Mouse (Mus musculus) limb, embryonic 12.5 days (tissue): Measurements from ENCODE around the gene Vwa8. TPM values are rescaled to one million over a fixed set of nuclear protein-coding genes. Genes with fewer than 3 reads are reported as not detected.

Source experiments
- ATAC-seq: fragments of 200-750 bp; cut with Nextera tagmentation; 2 replicates; pipeline ENCODE4 v1.8.0; 2017; ENCODE audit warnings: low read depth, moderate TSS enrichment; ENCODE audit not compliant: insufficient number of reproducible peaks, insufficient read depth, low FRiP score, low TSS enrichment
- H3K27ac ChIP-seq: fragments of 300-500 bp; sonication (generic); 2 replicates; pipeline ENCODE4 v1.5.1; 2016; ENCODE audit warnings: mild to moderate bottlenecking, moderate library complexity
- H3K27me3 ChIP-seq: fragments of 300-500 bp; sonication (generic); 2 replicates; pipeline ENCODE4 v1.6.1; 2016; ENCODE audit warnings: mild to moderate bottlenecking, moderate library complexity
- H3K36me3 ChIP-seq: fragments of 300-500 bp; sonication (generic); 2 replicates; pipeline ENCODE4 v1.6.1; 2016; ENCODE audit warnings: mild to moderate bottlenecking, moderate library complexity
- H3K4me1 ChIP-seq: fragments of 300-500 bp; sonication (generic); replicated peaks from 2 replicates; pipeline ENCODE4 v1.6.1; 2016
- H3K4me2 ChIP-seq: fragments of 300-500 bp; sonication (generic); 2 replicates; pipeline ENCODE4 v1.6.1; 2016; ENCODE audit warnings: mild to moderate bottlenecking, moderate library complexity
- H3K4me3 ChIP-seq: fragments of 300-500 bp; sonication (generic); replicated peaks from 2 replicates; pipeline ENCODE4 v1.5.1; 2016; ENCODE audit warnings: mild to moderate bottlenecking
- H3K9ac ChIP-seq: fragments of 300-500 bp; sonication (generic); replicated peaks from 2 replicates; pipeline ENCODE4 v1.6.1; 2016; ENCODE audit warnings: mild to moderate bottlenecking, moderate library complexity
- H3K9me3 ChIP-seq: fragments of 300-500 bp; sonication (generic); 2 replicates; pipeline ENCODE4 v1.6.1; 2016; ENCODE audit warnings: mild to moderate bottlenecking, moderate library complexity
- WGBS: fragments of 180-500 bp; shearing (Covaris S2); methylation state at CpG from one replicate; pipeline ENCODE4 v1.1.7; 2016; 5-methylcytosine and 5-hydroxymethylcytosine counted together
- polyA plus RNA-seq: library from polyadenylated mRNA; unstranded; fragments of >200 nt; fragmentation: Nextera tagmentation; extraction: Ambion mirVana; gene quantifications from 2 replicates; pipeline ENCODE4 v1.2.1, GENCODE M21; 2016

Gene Vwa8
- polyA plus RNA-seq, 1 experiment from 2014 or later, result 11.7 TPM

DNA sequence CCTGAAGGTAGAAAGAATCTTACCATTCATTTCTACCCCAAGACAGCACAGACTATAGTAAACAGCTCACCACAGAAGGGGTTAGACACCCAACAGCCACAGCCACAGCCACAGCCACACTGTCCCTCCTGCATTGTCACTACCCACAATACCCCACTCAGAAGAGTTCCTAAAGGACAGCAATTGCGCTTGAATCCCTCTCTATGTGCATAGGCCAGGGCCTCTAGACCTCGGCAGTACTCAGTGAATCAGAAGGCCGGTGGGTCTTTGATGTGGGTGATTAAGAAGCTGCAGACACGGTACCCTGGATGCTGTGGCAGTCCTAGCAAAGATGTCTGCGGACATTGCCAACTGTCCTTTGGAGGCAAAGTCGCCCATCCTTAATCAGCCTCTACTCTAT lies 377.9 kb downstream of the Vwa8 start:
- Histone ChIP-seq H3K4me2 (no peak overlapping the region), H3K36me3 (no peaks in the 10 kb centered on the region), H3K4me1 (peaks cover 13% of the 10 kb centered on the region), H3K9me3 (no peaks in the 10 kb centered on the region), H3K27me3 (0 out of 2 replicates have a peak, but pooled peaks cover 3% of the 10 kb centered on the region), H3K9ac (no peak overlapping the region), H3K27ac (no peak overlapping the region), H3K4me3 (no peak overlapping the region)
- no peak for ATAC-seq
- 78% methylated on average over 6 of the region's 6 CpGs for WGBS

DNA sequence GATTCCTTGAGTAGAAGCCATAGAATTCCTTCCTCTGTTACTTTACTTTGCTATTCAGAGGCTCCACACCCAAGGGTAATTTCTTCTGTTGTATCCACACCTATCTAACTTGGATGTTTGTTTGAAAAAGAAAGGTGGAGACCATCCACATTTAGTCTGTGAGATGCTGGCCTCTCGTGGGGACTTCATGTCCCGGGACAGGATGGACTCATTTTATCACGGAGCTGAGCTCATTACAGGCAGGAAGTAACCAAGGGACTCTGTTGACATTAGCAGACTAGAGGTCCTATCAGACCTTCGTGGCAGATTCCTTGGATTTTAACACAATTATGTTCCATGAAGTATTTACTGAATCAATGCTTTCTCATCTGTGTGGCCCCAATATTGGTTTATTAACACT lies 379.1 kb downstream of the Vwa8 start:
- H3K4me1 ChIP-seq, result peaks cover 13% of the 10 kb centered on the region
- H3K36me3 ChIP-seq, result no peaks in the 10 kb centered on the region
- no peak overlapping the region for H3K27ac ChIP-seq
- H3K27me3 ChIP-seq, result 0 out of 2 replicates have a peak, but pooled peaks cover 3% of the 10 kb centered on the region
- no peak overlapping the region for H3K4me3 ChIP-seq
- WGBS, result 56% methylated on average over 4 of the region's 4 CpGs
- H3K9ac ChIP-seq, result no peak overlapping the region
- H3K4me2 ChIP-seq, result no peak overlapping the region
- H3K9me3 ChIP-seq, result no peaks in the 10 kb centered on the region
- no peak for ATAC-seq

DNA sequence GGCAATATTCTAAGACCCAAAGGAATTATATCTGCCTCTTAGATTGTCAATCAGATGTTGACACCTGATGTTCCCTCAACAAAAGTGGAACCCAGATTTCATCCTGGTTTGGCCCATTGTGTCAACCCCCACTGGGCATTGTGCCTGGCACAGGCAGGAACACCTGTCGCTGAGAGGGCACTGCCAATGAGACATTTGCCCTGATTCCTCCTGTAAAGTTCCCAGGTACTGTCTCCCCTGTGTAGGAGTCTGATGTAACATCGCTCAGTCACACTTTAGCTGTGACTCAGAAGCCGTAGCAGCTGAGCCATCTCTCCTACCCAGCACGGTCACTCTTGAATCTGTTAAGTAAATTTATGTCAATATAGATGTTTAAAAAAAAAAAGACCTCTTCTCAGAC lies 382.8 kb downstream of the Vwa8 start:
- Histone ChIP-seq H3K4me3 (no peak overlapping the region), H3K9me3 (no peaks in the 10 kb centered on the region), H3K36me3 (no peaks in the 10 kb centered on the region), H3K9ac (no peak overlapping the region), H3K27ac (no peak overlapping the region), H3K27me3 (0 out of 2 replicates have a peak, but pooled peaks cover 2% of the 10 kb centered on the region), H3K4me2 (no peak overlapping the region), H3K4me1 (peaks cover 7% of the 10 kb centered on the region)
- no peak for ATAC-seq
- WGBS, result 83% methylated on average over 4 of the region's 4 CpGs

DNA sequence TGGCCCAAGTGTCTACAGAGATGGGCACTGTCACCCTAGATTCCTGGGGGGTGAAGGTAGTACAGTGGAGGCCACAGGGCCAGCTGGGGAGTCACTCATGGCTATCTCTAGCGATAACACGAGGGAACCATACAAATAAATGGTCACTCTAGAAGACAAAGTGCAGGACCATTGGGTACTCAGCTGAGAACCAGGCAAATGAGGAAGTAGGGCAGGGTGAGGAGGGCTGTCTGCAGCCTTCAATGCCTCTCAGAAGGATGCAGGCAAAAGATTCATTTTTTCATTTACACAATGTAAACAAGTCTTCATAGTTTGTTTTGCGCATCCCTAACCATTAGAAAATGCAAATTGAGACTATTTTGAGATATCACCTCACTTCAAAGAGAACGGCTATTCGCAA lies 384.8 kb downstream of the Vwa8 start:
- Histone ChIP-seq H3K27ac (no peak overlapping the region), H3K36me3 (no peaks in the 10 kb centered on the region), H3K9ac (no peak overlapping the region), H3K27me3 (no peaks in the 10 kb centered on the region), H3K4me3 (no peak overlapping the region), H3K9me3 (no peaks in the 10 kb centered on the region), H3K4me1 (peaks cover 7% of the 10 kb centered on the region), H3K4me2 (no peak overlapping the region)
- WGBS, result 89% methylated on average over 5 of the region's 5 CpGs
- ATAC-seq, result no peak

DNA sequence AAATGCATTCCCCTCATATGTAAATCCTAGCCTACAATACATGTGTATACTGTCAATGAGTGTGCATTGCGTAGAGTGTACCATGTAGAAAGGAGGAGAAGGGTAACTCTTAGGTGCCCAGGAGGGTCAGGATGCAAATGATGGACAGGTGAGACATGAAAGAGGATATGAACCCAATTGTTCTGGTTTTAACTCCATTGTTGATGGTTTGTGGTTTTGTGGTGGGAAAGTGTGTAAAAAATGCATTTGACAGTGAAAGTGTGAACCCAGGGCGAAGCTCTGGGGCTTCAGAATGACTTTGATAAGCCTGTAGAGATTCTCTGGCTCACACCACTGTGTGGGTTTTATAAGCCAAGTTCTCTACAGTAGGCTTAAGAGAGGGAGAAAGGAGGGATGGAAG lies 385.7 kb downstream of the Vwa8 start:
- ATAC-seq, result no peak
- 97% methylated on average over 2 of the region's 2 CpGs for WGBS
- no peaks in the 10 kb centered on the region for H3K36me3 ChIP-seq
- H3K27ac ChIP-seq, result no peak overlapping the region
- no peak overlapping the region for H3K4me3 ChIP-seq
- H3K27me3 ChIP-seq, result no peaks in the 10 kb centered on the region
- H3K4me2 ChIP-seq, result no peak overlapping the region
- H3K9ac ChIP-seq, result no peak overlapping the region
- H3K9me3 ChIP-seq, result no peaks in the 10 kb centered on the region
- H3K4me1 ChIP-seq, result peaks cover under 1% of the 10 kb centered on the region

DNA sequence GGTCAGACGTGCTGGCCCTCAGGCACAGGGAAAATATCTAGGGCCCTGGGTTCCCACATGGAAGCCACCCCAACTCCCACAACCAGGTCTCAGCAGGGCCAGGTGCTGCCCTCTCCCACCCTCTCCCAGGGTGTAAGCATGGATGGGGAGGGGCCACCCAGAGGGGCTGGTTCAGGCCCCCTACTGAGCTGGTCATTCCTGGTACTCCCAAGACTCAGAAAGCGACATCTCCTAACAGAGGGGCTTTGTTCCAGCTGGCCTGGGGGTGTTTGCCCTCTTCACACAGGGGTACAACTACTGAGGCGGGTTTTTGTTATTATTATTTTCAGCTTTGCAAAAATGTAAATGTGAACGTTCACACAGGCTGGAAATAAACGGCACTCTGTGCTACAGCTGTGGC lies 386.3 kb downstream of the Vwa8 start:
- Histone ChIP-seq H3K4me2 (no peak overlapping the region), H3K36me3 (no peaks in the 10 kb centered on the region), H3K27me3 (no peaks in the 10 kb centered on the region), H3K27ac (no peak overlapping the region), H3K9me3 (no peaks in the 10 kb centered on the region), H3K4me1 (no peaks in the 10 kb centered on the region), H3K9ac (no peak overlapping the region), H3K4me3 (no peak overlapping the region)
- ATAC-seq, result no peak; the same call in 1 of the 2 replicates
- WGBS, result 74% methylated on average over 5 of the region's 5 CpGs

DNA sequence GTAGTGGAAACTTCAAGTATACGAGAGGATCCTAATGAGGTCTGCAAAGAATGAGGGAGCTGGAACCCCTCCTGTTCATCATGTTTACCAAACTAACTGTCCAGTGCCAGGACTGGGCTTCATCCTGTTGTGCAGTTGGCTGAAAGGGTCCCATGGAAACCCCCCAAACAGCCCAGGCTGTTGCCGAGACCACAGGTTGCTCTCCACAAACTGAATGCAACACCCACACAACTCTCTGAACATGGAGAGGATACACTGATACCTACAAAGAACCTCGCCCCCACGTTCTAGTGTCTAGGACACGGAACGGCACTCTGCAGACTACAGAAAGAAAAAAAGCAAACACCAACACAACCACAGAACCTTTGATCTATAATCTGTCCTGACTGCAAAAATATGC lies 387.4 kb downstream of the Vwa8 start:
- H3K27ac ChIP-seq, result no peak overlapping the region
- ATAC-seq, result no peak
- 81% methylated on average over 6 of the region's 6 CpGs for WGBS

DNA sequence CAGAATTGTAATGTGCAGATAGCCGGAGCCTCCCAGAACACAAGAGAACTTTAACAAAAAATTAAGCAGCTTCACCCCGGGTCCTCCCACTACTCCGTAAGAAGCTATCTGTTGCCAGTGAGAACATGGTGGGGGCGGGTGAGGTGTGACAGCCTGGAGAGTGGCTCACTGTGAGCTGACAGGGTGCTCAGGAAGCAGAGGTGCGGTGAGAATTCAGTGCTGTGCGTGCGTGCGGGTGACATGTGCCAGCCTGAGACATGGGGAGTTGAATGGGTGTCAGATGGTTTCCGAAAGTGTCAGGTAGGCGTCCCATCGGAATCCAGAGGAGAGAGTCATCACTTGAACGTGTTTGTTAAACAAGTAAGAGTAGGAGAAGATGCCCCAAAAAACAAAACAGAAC lies 390.6 kb downstream of the Vwa8 start:
- peaks cover 19% of the 10 kb centered on the region for H3K4me1 ChIP-seq
- no peak overlapping the region for H3K9ac ChIP-seq
- H3K36me3 ChIP-seq, result no peaks in the 10 kb centered on the region
- H3K27me3 ChIP-seq, result no peaks in the 10 kb centered on the region
- no peak overlapping the region for H3K4me2 ChIP-seq
- no peak for ATAC-seq
- H3K27ac ChIP-seq, result no peak overlapping the region
- no peaks in the 10 kb centered on the region for H3K9me3 ChIP-seq
- 90% methylated on average over 12 of the region's 12 CpGs for WGBS
- H3K4me3 ChIP-seq, result no peak overlapping the region

More for the DNA sequence above, 387.4 kb downstream of the Vwa8 start:
- no peak overlapping the region for H3K9ac ChIP-seq
- no peaks in the 10 kb centered on the region for H3K36me3 ChIP-seq
- no peaks in the 10 kb centered on the region for H3K9me3 ChIP-seq
- H3K4me1 ChIP-seq, result peaks cover 4% of the 10 kb centered on the region
- H3K27me3 ChIP-seq, result no peaks in the 10 kb centered on the region
- H3K4me3 ChIP-seq, result no peak overlapping the region
- H3K4me2 ChIP-seq, result no peak overlapping the region

DNA sequence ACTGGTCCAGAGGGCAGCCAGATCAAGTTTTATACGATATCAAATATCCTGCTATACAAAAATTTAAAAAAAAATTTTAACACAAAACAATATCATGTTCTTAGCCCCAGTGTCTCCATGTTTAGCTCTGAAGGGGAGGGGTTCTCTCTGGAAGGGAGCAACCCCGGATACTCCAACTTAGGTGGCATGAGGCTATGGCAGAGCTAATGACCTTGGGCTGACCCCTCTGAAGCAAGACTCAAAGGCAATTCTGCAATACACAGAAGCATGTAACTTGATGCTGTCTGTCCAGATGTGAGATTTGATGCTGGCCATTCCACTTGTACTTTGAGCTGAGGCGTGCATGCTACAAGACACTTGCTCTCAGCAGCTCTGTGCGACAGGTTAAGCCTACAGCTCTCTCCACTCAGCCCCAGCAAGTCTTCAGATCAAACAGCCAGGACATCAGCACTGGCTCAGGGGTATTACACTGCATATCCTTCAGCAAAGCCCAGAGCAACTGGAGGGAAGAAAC lies 392.3 kb downstream of the Vwa8 start:
- H3K27me3 ChIP-seq, result no peaks in the 10 kb centered on the region
- H3K27ac ChIP-seq, result no peak overlapping the region
- no peak overlapping the region for H3K4me2 ChIP-seq
- H3K9me3 ChIP-seq, result no peaks in the 10 kb centered on the region
- no peak overlapping the region for H3K4me3 ChIP-seq
- H3K4me1 ChIP-seq, result peaks cover 19% of the 10 kb centered on the region
- 28% methylated on average over 4 of the region's 4 CpGs for WGBS
- H3K36me3 ChIP-seq, result no peaks in the 10 kb centered on the region
- no peak overlapping the region for H3K9ac ChIP-seq
- ATAC-seq, result peak; percentile 75

DNA sequence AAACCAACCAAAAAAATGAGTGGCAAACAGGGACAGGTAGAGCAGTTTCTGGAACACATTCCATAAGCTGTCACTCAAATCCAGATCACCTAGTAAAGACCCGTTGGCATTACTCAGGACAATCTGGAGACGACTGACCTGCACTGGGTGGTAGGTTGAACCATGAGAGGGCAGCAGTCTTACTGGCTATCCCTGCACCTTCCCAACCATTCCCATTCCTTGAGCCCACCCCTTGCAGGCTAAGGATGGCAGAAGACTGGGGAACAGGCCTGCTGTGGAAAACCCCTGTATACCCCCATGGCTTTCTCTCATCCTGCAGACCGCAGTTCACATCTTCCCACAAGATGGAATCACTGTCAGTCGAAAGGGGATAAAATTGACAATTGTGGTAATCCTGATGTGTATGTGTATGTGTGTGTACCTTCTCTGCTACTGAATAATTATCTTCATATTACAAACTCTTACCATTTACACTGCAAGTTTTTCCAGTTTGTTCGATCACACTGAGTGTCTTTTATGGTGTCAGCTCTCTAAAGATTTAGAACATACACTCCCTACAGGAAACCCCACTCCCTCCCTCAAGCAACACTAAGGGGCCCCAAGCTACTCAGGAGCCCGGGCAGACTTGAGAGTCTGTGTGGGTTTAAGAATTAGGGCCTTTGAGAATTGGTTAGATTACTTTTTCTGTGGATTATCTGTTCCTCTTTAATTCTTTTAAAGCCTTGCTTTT lies 393.0 kb downstream of the Vwa8 start:
- H3K4me2 ChIP-seq, result no peak overlapping the region
- WGBS, result 63% methylated on average over 6 of the region's 6 CpGs
- H3K9ac ChIP-seq, result no peak overlapping the region
- no peaks in the 10 kb centered on the region for H3K36me3 ChIP-seq
- peaks cover 19% of the 10 kb centered on the region for H3K4me1 ChIP-seq
- no peaks in the 10 kb centered on the region for H3K9me3 ChIP-seq
- H3K27ac ChIP-seq, result peak overlapping the region; percentile 50; the same call in 1 of the 2 replicates
- no peaks in the 10 kb centered on the region for H3K27me3 ChIP-seq
- no peak for ATAC-seq
- no peak overlapping the region for H3K4me3 ChIP-seq

DNA sequence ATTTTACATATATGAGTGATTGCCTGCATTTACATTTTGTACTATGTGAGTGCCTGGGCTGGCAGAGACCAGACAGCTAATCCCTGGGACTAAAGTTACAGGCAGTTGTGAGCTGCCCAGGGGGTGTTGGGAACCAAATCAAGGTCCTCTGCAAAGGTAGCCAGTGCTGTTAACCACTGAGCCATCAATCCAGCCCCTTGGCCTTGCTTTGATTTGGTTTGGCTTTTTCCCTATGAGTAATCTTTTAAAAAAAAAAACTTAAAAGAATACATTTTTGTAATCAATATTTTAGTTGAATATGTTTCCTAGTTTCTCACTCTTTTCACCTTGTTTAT lies 393.5 kb downstream of the Vwa8 start:
- H3K4me2 ChIP-seq, result no peak overlapping the region
- no peak for ATAC-seq
- H3K9ac ChIP-seq, result no peak overlapping the region
- no peaks in the 10 kb centered on the region for H3K27me3 ChIP-seq
- H3K36me3 ChIP-seq, result no peaks in the 10 kb centered on the region
- H3K27ac ChIP-seq, result 0 out of 2 replicates have a peak overlapping the region, but pooled peaks have one; percentile 50
- H3K4me3 ChIP-seq, result no peak overlapping the region
- no peaks in the 10 kb centered on the region for H3K9me3 ChIP-seq
- H3K4me1 ChIP-seq, result peaks cover 19% of the 10 kb centered on the region
